Mouse (Mus musculus): Measurements from ENCODE around the gene Xpo6. TPM values are rescaled to one million over a fixed set of nuclear protein-coding genes. Genes with fewer than 3 reads are reported as not detected.
A peak's percentile ranks its signal among the peaks of the same experiment; 100 is the strongest.

The Xpo6 gene
- polyA plus RNA-seq, 1 experiment from 2014 or later = 19.3 TPM

DNA sequence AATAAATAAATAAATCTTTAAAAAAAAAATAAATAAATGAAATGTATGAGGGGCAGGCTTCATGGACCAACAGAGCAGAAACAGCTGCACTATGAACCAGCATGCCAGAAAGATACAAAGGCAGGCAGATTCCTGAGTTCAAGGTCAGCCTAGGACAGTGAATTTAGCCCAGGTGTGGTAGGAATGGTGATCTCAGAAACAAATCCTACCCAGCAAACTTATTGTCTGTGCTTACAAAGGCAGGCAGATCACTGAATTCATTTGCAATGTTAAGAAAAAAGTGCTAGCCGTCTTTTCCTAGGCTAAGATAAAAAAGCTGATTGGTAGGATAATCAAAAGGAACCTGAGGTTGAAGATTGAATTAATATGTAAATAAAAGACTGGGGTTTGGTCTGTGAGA is 54.1 kb downstream of the Xpo6 start:
- no peak overlapping the region for H3K9ac ChIP-seq (ENCODE audit: low read length)
- H3K36me3 ChIP-seq (ENCODE audit: control insufficient read depth, insufficient read depth, low read length) = peaks cover 9% of the 10 kb centered on the region; the same call in 1 of the 2 replicates
- no peak overlapping the region for H3K4me3 ChIP-seq (ENCODE audit: low read depth, low read length)
- TF ChIP-seq EP300 (optimal IDR thresholded peaks at IDR 0.05) = no peak
- no peak for TF ChIP-seq CTCF (IDR thresholded peaks at IDR 0.05; ENCODE audit: low read depth)
- H3K4me1 ChIP-seq (replicated peaks; ENCODE audit: control insufficient read depth, insufficient read depth) = no peaks in the 10 kb centered on the region
- no peak for DNase-seq (ENCODE audit: low spot score)
- no peak overlapping the region for H3K27ac ChIP-seq (replicated peaks)
- WGBS = 58% methylated on average over 1 of the region's 1 CpGs
- H3K4me2 ChIP-seq (replicated peaks; ENCODE audit: low read depth) = no peak overlapping the region
- H3K27me3 ChIP-seq (ENCODE audit: control insufficient read depth, insufficient read depth, low read length) = no peaks in the 10 kb centered on the region
- ATAC-seq (ENCODE audit: low FRiP score, low TSS enrichment) = no peak
- H3K9me3 ChIP-seq (ENCODE audit: control insufficient read depth, low read length) = no peaks in the 10 kb centered on the region

DNA sequence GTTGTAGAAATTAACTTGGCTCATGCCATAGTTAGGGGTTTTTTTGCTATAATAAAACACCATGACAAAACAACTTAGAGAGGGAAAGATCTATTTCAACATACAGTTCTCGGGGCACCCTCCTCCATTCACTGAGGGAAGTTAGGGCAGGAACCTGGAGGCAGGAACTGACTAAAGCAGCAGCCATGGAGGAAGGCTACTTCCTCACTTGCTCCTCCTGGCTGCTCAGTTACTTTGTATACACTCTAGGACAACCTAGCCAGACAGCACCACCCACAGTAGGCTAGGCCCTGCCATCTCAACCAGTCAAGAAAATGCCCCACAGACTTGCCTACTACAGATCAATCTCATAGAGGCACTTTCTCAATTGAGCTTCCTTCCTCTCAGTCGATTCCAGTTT is 55.9 kb downstream of the Xpo6 start:
- Histone ChIP-seq H3K27ac (replicated peaks) (no peak overlapping the region), H3K4me1 (replicated peaks; ENCODE audit: control insufficient read depth, insufficient read depth) (no peaks in the 10 kb centered on the region), H3K9ac (ENCODE audit: low read length) (no peak overlapping the region), H3K27me3 (ENCODE audit: control insufficient read depth, insufficient read depth, low read length) (no peaks in the 10 kb centered on the region), H3K9me3 (ENCODE audit: control insufficient read depth, low read length) (no peaks in the 10 kb centered on the region), H3K4me3 (ENCODE audit: low read depth, low read length) (no peak overlapping the region), H3K4me2 (replicated peaks; ENCODE audit: low read depth) (no peak overlapping the region), H3K36me3 (ENCODE audit: control insufficient read depth, insufficient read depth, low read length) (0 out of 2 replicates have a peak, but pooled peaks cover 4% of the 10 kb centered on the region)
- TF ChIP-seq EP300 (optimal IDR thresholded peaks at IDR 0.05) = no peak
- TF ChIP-seq CTCF (IDR thresholded peaks at IDR 0.05; ENCODE audit: low read depth) = no peak
- no peak for DNase-seq (ENCODE audit: low spot score)
- ATAC-seq (ENCODE audit: low FRiP score, low TSS enrichment) = no peak
- 74% methylated on average over 2 of the region's 2 CpGs for WGBS

DNA sequence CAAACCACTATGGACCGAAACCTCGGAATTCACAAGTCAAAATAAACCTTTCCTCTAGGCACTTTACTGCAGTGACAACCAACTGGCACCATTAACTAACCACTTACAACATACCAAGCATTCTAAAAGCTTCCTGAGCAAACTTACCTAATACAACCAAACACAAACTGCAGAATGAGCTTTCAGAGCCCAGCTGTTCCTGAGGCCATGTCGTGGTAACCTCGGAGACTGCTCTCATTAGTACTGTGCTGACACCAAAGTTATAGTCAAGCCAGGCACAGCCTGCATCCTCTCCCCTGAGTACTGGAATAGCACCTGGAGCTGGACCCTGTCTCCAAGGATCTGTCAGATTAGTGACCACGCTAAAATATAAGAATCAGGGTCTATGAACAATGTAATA is 62.5 kb downstream of the Xpo6 start:
- Histone ChIP-seq H3K4me3 (ENCODE audit: low read depth, low read length) (no peak overlapping the region), H3K27ac (replicated peaks) (no peak overlapping the region), H3K9ac (ENCODE audit: low read length) (no peak overlapping the region), H3K4me1 (replicated peaks; ENCODE audit: control insufficient read depth, insufficient read depth) (no peaks in the 10 kb centered on the region), H3K27me3 (ENCODE audit: control insufficient read depth, insufficient read depth, low read length) (no peaks in the 10 kb centered on the region), H3K36me3 (ENCODE audit: control insufficient read depth, insufficient read depth, low read length) (0 out of 2 replicates have a peak, but pooled peaks cover 3% of the 10 kb centered on the region), H3K9me3 (ENCODE audit: control insufficient read depth, low read length) (no peaks in the 10 kb centered on the region), H3K4me2 (replicated peaks; ENCODE audit: low read depth) (no peak overlapping the region)
- no peak for DNase-seq (ENCODE audit: low spot score)
- WGBS = 88% methylated on average over 5 of the region's 5 CpGs
- TF ChIP-seq EP300 (optimal IDR thresholded peaks at IDR 0.05) (no peak), CTCF (IDR thresholded peaks at IDR 0.05; ENCODE audit: low read depth) (no peak)
- no peak for ATAC-seq (ENCODE audit: low FRiP score, low TSS enrichment)

DNA sequence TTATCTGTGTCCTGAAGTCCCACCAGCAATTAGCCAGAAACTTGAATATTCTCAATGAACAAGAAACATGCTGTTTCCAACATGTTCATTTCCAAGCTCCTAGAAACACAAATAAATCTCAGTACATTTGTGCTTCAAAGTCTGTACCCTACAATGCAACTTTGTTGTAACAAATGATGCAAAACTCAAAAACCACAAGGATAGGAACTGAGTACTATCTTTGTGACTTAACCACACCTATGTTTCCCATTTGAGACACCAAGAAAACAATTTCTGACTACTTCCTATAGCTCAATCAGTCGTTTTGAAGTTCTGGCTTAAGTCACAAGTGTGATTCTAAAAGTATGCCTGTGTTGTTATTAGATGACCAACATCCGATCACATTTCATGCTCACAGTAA is 64.9 kb downstream of the Xpo6 start:
- Histone ChIP-seq H3K4me3 (ENCODE audit: low read depth, low read length) (no peak overlapping the region), H3K27ac (replicated peaks) (no peak overlapping the region), H3K9me3 (ENCODE audit: control insufficient read depth, low read length) (no peaks in the 10 kb centered on the region), H3K4me1 (replicated peaks; ENCODE audit: control insufficient read depth, insufficient read depth) (no peaks in the 10 kb centered on the region), H3K36me3 (ENCODE audit: control insufficient read depth, insufficient read depth, low read length) (0 out of 2 replicates have a peak, but pooled peaks cover 3% of the 10 kb centered on the region), H3K9ac (ENCODE audit: low read length) (no peak overlapping the region), H3K27me3 (ENCODE audit: control insufficient read depth, insufficient read depth, low read length) (no peaks in the 10 kb centered on the region), H3K4me2 (replicated peaks; ENCODE audit: low read depth) (no peak overlapping the region)
- TF ChIP-seq CTCF (IDR thresholded peaks at IDR 0.05; ENCODE audit: low read depth) (no peak), EP300 (optimal IDR thresholded peaks at IDR 0.05) (no peak)
- ATAC-seq (ENCODE audit: low FRiP score, low TSS enrichment) (no peak), DNase-seq (ENCODE audit: low spot score) (no peak)
- WGBS = 80% methylated on average over 2 of the region's 2 CpGs

DNA sequence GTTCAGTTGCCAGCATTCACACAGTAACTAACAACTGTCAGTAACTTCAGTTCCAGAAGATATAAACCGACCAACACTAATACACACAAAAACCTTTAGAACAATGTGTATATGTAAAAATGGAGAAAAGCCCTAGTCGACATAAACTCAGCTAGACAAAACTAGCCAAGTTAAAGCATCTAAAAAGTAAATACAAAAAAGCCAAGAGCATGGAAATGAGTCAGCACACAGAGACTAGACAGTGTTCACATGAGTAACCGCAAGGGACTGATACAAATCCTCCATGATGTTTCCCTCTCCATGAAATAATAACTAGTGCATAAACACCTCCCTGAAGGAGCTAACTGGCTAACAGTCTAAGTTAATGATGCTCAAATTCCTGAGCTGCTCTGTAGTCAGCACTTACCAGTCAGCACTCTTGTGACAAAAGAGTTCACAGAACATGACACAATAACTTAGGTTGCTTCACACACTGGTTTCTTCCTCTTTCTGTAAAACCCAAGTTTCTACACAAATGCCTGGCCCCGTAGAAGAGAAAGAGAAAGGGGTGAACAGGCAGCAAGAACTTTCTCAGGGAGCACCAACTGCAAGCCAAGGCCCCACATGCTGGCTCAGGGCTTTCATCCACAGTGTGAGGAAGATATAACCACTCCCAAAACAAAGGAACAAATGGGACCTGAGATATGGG is 65.5 kb downstream of the Xpo6 start:
- Histone ChIP-seq H3K27ac (replicated peaks) (no peak overlapping the region), H3K36me3 (ENCODE audit: control insufficient read depth, insufficient read depth, low read length) (0 out of 2 replicates have a peak, but pooled peaks cover 3% of the 10 kb centered on the region), H3K4me1 (replicated peaks; ENCODE audit: control insufficient read depth, insufficient read depth) (no peaks in the 10 kb centered on the region), H3K4me3 (ENCODE audit: low read depth, low read length) (no peak overlapping the region), H3K4me2 (replicated peaks; ENCODE audit: low read depth) (no peak overlapping the region), H3K27me3 (ENCODE audit: control insufficient read depth, insufficient read depth, low read length) (no peaks in the 10 kb centered on the region), H3K9me3 (ENCODE audit: control insufficient read depth, low read length) (no peaks in the 10 kb centered on the region), H3K9ac (ENCODE audit: low read length) (no peak overlapping the region)
- TF ChIP-seq EP300 (optimal IDR thresholded peaks at IDR 0.05) = no peak
- no peak for TF ChIP-seq CTCF (IDR thresholded peaks at IDR 0.05; ENCODE audit: low read depth)
- DNase-seq (ENCODE audit: low spot score) (no peak), ATAC-seq (ENCODE audit: low FRiP score, low TSS enrichment) (no peak)
- 76% methylated on average over 4 of the region's 4 CpGs for WGBS

DNA sequence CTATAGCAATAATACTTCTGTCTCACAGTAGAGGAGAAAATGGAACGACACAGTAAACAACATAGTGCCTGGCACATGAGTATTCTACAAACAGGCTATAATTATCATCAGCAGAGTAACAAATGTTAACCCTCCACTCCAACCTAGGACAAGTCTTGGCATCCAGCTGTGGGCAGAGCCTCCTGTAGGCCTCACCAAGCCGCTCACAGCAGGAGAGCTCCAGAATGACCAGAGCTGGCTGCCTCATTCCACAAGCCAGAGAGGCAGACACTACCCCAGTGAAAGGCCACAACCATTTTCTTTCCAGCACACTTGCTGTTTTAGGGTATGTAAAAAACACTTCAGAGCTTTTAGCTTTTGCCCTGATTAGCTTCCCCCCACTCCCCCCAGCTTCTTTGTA is 72.6 kb downstream of the Xpo6 start:
- Histone ChIP-seq H3K4me3 (ENCODE audit: low read depth, low read length) (no peak overlapping the region), H3K27ac (replicated peaks) (0 out of 2 replicates have a peak overlapping the region, but pooled peaks have one; percentile 8), H3K9me3 (ENCODE audit: control insufficient read depth, low read length) (no peaks in the 10 kb centered on the region), H3K36me3 (ENCODE audit: control insufficient read depth, insufficient read depth, low read length) (peaks cover 7% of the 10 kb centered on the region), H3K4me1 (replicated peaks; ENCODE audit: control insufficient read depth, insufficient read depth) (no peaks in the 10 kb centered on the region), H3K4me2 (replicated peaks; ENCODE audit: low read depth) (no peak overlapping the region), H3K27me3 (ENCODE audit: control insufficient read depth, insufficient read depth, low read length) (no peaks in the 10 kb centered on the region), H3K9ac (ENCODE audit: low read length) (no peak overlapping the region)
- TF ChIP-seq EP300 (optimal IDR thresholded peaks at IDR 0.05) = no peak
- TF ChIP-seq CTCF (IDR thresholded peaks at IDR 0.05; ENCODE audit: low read depth) = no peak
- DNase-seq (ENCODE audit: low spot score) = no peak
- no peak for ATAC-seq (ENCODE audit: low FRiP score, low TSS enrichment)
- 81% methylated on average over 2 of the region's 2 CpGs for WGBS

All from stomach, postnatal 0 days (tissue).